ENCODE assay signal across 8 mouse cellular contexts in genomic region chr6:97205439-97205885, GRCm38 (mm10). TPM values are rescaled to one million over a fixed set of nuclear protein-coding genes. Genes with fewer than 3 reads are reported as not detected.
A peak's percentile ranks its signal among the peaks of the same experiment; 100 is the strongest.
DNase-seq lines count a peak whose midpoint lies in the region; ATAC-seq lines count a peak whose summit lies in the region.

Gene Uba3, minus strand, starts transcription at chr6:97205647.

- H3K4me1 ChIP-seq in hindbrain, embryonic 12.5 days: peaks cover 11% of the 10 kb centered on the region

- peak; percentile 98 for ATAC-seq in hindbrain, embryonic 12.5 days (ENCODE audit: low FRiP score)

- no peaks in the 10 kb centered on the region for H3K9me3 ChIP-seq in hindbrain, embryonic 12.5 days (replicated peaks)

- peak within 1 kb of the TSS; percentile 85 for H3K27ac ChIP-seq in hindbrain, embryonic 12.5 days

- H3K27me3 ChIP-seq in hindbrain, embryonic 12.5 days: no peaks in the 10 kb centered on the region

- 1% methylated on average over 37 of the region's 38 CpGs for WGBS in hindbrain, embryonic 12.5 days

- H3K4me3 ChIP-seq in hindbrain, embryonic 12.5 days: peak within 1 kb of the TSS; percentile 69

- DNase-seq in NIH3T3 (ENCODE audit: low read depth): peak; percentile 100
- peak; percentile 100 for DNase-seq in cerebellum, postnatal 10 days
- peak; percentile 97 to 98 for DNase-seq in frontal cortex, postnatal 10 days (ENCODE audit: low spot score in 2 of 2)
- DNase-seq in layer of hippocampus, postnatal 14 days (ENCODE audit: low spot score in 2 of 2): peak; percentile 94 to 99
- DNase-seq in lung, postnatal 14 days: peak; percentile 100
- peak; percentile 97 for DNase-seq in retina, adult 2 months (ENCODE audit: low read depth, low spot score)
- DNase-seq in thymus, postnatal 36 days: peak; percentile 99 to 100

- no peaks in the 10 kb centered on the region for H3K36me3 ChIP-seq in hindbrain, embryonic 12.5 days

- H3K4me2 ChIP-seq in hindbrain, embryonic 12.5 days (replicated peaks): peak within 1 kb of the TSS; percentile 57

- peak within 1 kb of the TSS; percentile 85 for H3K9ac ChIP-seq in hindbrain, embryonic 12.5 days

RNA-seq across cellular contexts. Expression of gene Uba3, which starts in this region (rescaled TPM):
- 89.4 and 98.7 TPM in 2 replicates for polyA plus RNA-seq in hindbrain, embryonic 12.5 days (2016; fragmentation: Nextera tagmentation; extraction: Ambion mirVana)
- total RNA-seq in layer of hippocampus, postnatal 14 days (2021): 10 to 100 TPM; 62.1 to 65.7 TPM

Comparison
In these comparisons a context has a peak if more than half of its experiments do, and no peak if none do; other contexts are left out.
1. Peak in every context shown above with its lines: DNase-seq, ATAC-seq, H3K4me3 ChIP-seq and H3K27ac ChIP-seq.